Mouse (Mus musculus) myocyte (in vitro differentiated cells): Measurements from ENCODE around the gene Map1s.

Experiments
- E2F4 ChIP-seq: IDR thresholded peaks from one replicate; pipeline ENCODE4 v1.6.1; 2011; ENCODE audit warnings: mild to moderate bottlenecking, control low read depth, moderate library complexity; ENCODE audit not compliant: insufficient read depth
- USF1 ChIP-seq: IDR thresholded peaks from one replicate; pipeline ENCODE4 v1.6.1; 2011; ENCODE audit warnings: low read depth, mild to moderate bottlenecking, control low read depth, moderate library complexity

GRCm38 (mm10) chr8:70872643-70873363, 32.9 kb upstream of the Map1s start:
- TF ChIP-seq USF1, result no peak
- no peak for TF ChIP-seq E2F4
